Mouse (Mus musculus): ENCODE measurements around the gene Elmo1.

GRCm38 (mm10) chr13:20481805-20482204 lies 391.4 kb downstream of the Elmo1 start:
- TF ChIP-seq CTCF (IDR thresholded peaks at IDR 0.05; ENCODE audit: low read depth) (no peak), EP300 (IDR thresholded peaks at IDR 0.05; ENCODE audit: low read depth) (no peak)
